Mouse (Mus musculus) G1E (cell line): ENCODE measurements around the gene Klk15.

Source experiments
- CTCF ChIP-seq: IDR thresholded peaks from 2 replicates; pipeline ENCODE4 v1.5.1; 2012; ENCODE audit warnings: low read depth, low read length, inconsistent platforms, mixed read lengths
- GATA1 ChIP-seq: IDR thresholded peaks from 2 replicates; pipeline ENCODE4 v1.6.1; 2012; ENCODE audit warnings: borderline replicate concordance, low read length, inconsistent platforms, mixed read lengths
- TAL1 ChIP-seq: conservative IDR thresholded peaks from 2 replicates; pipeline ENCODE4 v1.6.1; 2012; ENCODE audit warnings: low read depth, low read length, inconsistent platforms, mixed read lengths

DNA sequence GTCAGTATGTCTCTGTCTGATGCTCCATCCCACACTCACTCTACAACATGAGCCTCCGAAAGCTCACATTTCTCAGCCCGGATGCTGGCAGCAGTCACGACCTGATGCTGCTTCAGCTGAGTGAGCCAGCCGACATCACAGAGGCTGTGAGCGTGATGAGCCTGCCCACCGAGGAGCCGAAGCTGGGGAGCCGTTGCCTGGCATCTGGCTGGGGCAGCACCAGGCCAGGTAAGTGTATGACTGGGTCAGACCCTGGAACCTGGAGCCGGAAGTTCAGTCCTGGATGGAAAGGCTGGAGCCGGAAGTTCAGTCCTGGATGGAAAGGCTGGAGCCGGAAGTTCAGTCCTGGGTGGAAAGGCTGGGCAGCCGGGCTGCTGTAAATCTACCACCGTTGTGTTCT, 15.1 kb upstream of the Klk15 start:
- TF ChIP-seq CTCF (no peak), TAL1 (no peak), GATA1 (no peak)
